Mouse (Mus musculus) E14TG2a.4 (cell line): ENCODE measurements at regions not wholly inside any gene's neighbourhood (a gene's known extent, or its start where the extent isn't known, plus 50 kb on each side); places are given as distances from the start of the nearest gene placed in this dataset.

Source experiments
- CTCF ChIP-seq: conservative IDR thresholded peaks from 2 replicates; pipeline ENCODE4 v1.5.1; 2014; ENCODE audit warnings: low read length
- POU5F1 ChIP-seq: IDR thresholded peaks from 2 replicates; pipeline ENCODE4 v1.6.1; 2014; ENCODE audit warnings: low read length, borderline replicate concordance

DNA sequence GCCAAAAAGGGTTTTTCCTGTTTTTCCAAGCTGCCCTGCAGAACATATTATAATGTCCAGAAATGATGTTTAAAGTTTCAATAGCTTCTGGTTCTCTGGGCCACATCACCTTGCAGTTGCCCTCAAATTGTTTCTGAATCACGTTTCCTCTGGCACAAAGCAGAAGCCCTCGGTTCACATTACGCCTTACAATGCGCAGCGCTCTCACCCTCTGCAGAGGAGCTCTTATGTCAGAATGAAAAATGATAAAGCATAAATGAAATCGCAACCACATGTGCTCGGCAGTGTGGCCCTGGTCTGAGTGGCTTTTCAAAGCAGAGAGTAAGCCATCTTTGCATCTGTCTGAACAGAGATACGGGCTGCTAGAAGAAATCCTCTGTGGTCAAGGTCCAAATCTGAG lies 334.3 kb upstream of the Nt5c1b start:
- TF ChIP-seq CTCF (no peak), POU5F1 (no peak)
